Mouse (Mus musculus): ENCODE measurements at regions not wholly inside any gene's neighbourhood (a gene's known extent, or its start where the extent isn't known, plus 50 kb on each side); places are given as distances from the start of the nearest gene placed in this dataset.

DNA sequence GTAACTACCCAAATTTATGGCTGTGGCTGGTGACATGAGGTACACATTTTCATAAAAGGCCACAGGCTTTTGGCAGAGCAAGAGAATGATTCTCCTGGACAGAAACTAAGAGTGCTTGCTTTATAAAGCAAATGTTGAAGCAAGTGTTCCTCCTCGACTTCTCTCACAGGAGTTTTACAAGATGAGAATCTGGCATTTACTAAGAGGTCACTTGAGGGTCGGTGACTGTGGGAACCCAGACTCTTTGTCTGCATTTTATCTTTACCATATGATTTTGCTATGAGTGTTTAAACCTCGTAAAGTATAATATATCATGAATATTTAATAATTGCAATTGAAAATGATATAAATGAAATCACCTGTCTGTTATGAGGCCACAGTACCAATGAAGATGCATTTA, 600.9 kb downstream of the Efna5 start:
- TF ChIP-seq POLR2A (IDR thresholded peaks at IDR 0.05; ENCODE audit: insufficient read depth, low read length) (no peak), EP300 (IDR thresholded peaks at IDR 0.05; ENCODE audit: insufficient read depth, low read depth, low read length) (no peak), CTCF (IDR thresholded peaks at IDR 0.05; ENCODE audit: low read depth, low read length) (no peak)
